Mouse (Mus musculus) liver, adult 2 months (tissue): ENCODE data around the gene Apom.

Experiments
- CTCF ChIP-seq: fragments of 200-500 bp; IDR thresholded peaks from 2 replicates; pipeline ENCODE4 v1.5.1; 2011; ENCODE audit warnings: low read depth, low read length, control low read depth
- POLR2A ChIP-seq: fragments of 200-500 bp; IDR thresholded peaks from 2 replicates; pipeline ENCODE4 v1.6.1; 2011; ENCODE audit warnings: low read length, control low read depth; ENCODE audit not compliant: insufficient read depth; ENCODE audit errors: extremely low read depth

GRCm38 (mm10) chr17:35157254-35157653, 25.4 kb upstream of the Apom start:
- no peak for TF ChIP-seq POLR2A
- no peak for TF ChIP-seq CTCF
